Mouse (Mus musculus): Measurements from ENCODE around the gene Slain1. TPM values are rescaled to one million over a fixed set of nuclear protein-coding genes. Genes with fewer than 3 reads are reported as not detected.

The Slain1 gene
- polyA plus RNA-seq, 1 experiment = 92.3 TPM

- Histone ChIP-seq H3K4me3 (replicated peaks; ENCODE audit: insufficient read depth, low read depth, low read length) (no peak overlapping the region), H3K4me1 (ENCODE audit: control insufficient read depth, insufficient read depth, low read length) (peaks cover 11% of the 10 kb centered on the region), H3K27ac (ENCODE audit: insufficient read depth, low read length) (no peak overlapping the region), H3K27me3 (ENCODE audit: control insufficient read depth, insufficient read depth, low read length) (no peaks in the 10 kb centered on the region)
- 98% methylated on average over 6 of the region's 6 CpGs for WGBS
- DNase-seq = no peak
- TF ChIP-seq POLR2A (IDR thresholded peaks at IDR 0.05; ENCODE audit: borderline replicate concordance, insufficient read depth, low read length) (no peak), CTCF (IDR thresholded peaks at IDR 0.05; ENCODE audit: borderline replicate concordance, insufficient read depth, low read depth, low read length) (no peak)
Observed at GRCm38 (mm10) chr14:103699308-103699707, 49.3 kb downstream of the Slain1 start.

- Histone ChIP-seq H3K27ac (ENCODE audit: insufficient read depth, low read length) (no peak overlapping the region), H3K4me3 (replicated peaks; ENCODE audit: insufficient read depth, low read depth, low read length) (no peak overlapping the region), H3K27me3 (ENCODE audit: control insufficient read depth, insufficient read depth, low read length) (no peaks in the 10 kb centered on the region), H3K4me1 (ENCODE audit: control insufficient read depth, insufficient read depth, low read length) (peaks cover 4% of the 10 kb centered on the region; the same call in 1 of the 2 replicates)
- TF ChIP-seq CTCF (IDR thresholded peaks at IDR 0.05; ENCODE audit: borderline replicate concordance, insufficient read depth, low read depth, low read length) (no peak), POLR2A (IDR thresholded peaks at IDR 0.05; ENCODE audit: borderline replicate concordance, insufficient read depth, low read length) (no peak)
- 94% methylated on average over 18 of the region's 18 CpGs for WGBS
- no peak for DNase-seq
Observed at GRCm38 (mm10) chr14:103702516-103702915, 52.5 kb downstream of the Slain1 start.

- no peaks in the 10 kb centered on the region for H3K27me3 ChIP-seq (ENCODE audit: control insufficient read depth, insufficient read depth, low read length)
- TF ChIP-seq CTCF (IDR thresholded peaks at IDR 0.05; ENCODE audit: borderline replicate concordance, insufficient read depth, low read depth, low read length) (no peak), POLR2A (IDR thresholded peaks at IDR 0.05; ENCODE audit: borderline replicate concordance, insufficient read depth, low read length) (no peak)
- DNase-seq = no peak
Observed at GRCm38 (mm10) chr14:103704771-103705170, 54.7 kb downstream of the Slain1 start.

GRCm38 (mm10) chr14:103706347-103706746 lies 56.3 kb downstream of the Slain1 start:
- DNase-seq = no peak
- no peak for TF ChIP-seq CTCF (IDR thresholded peaks at IDR 0.05; ENCODE audit: borderline replicate concordance, insufficient read depth, low read depth, low read length)
- Histone ChIP-seq H3K27ac (ENCODE audit: insufficient read depth, low read length) (no peak overlapping the region), H3K27me3 (ENCODE audit: control insufficient read depth, insufficient read depth, low read length) (no peaks in the 10 kb centered on the region), H3K4me1 (ENCODE audit: control insufficient read depth, insufficient read depth, low read length) (no peaks in the 10 kb centered on the region), H3K4me3 (replicated peaks; ENCODE audit: insufficient read depth, low read depth, low read length) (no peak overlapping the region)
- 91% methylated on average over 6 of the region's 6 CpGs for WGBS

More at GRCm38 (mm10) chr14:103704771-103705170, 54.7 kb downstream of the Slain1 start:
- Histone ChIP-seq H3K4me3 (replicated peaks; ENCODE audit: insufficient read depth, low read depth, low read length) (no peak overlapping the region), H3K27ac (ENCODE audit: insufficient read depth, low read length) (no peak overlapping the region), H3K4me1 (ENCODE audit: control insufficient read depth, insufficient read depth, low read length) (no peaks in the 10 kb centered on the region)
- WGBS = 85% methylated on average over 13 of the region's 13 CpGs

GRCm38 (mm10) chr14:103708601-103709000 lies 58.6 kb downstream of the Slain1 start:
- H3K27me3 ChIP-seq (ENCODE audit: control insufficient read depth, insufficient read depth, low read length) = no peaks in the 10 kb centered on the region
- TF ChIP-seq CTCF (IDR thresholded peaks at IDR 0.05; ENCODE audit: borderline replicate concordance, insufficient read depth, low read depth, low read length) = no peak
- TF ChIP-seq POLR2A (IDR thresholded peaks at IDR 0.05; ENCODE audit: borderline replicate concordance, insufficient read depth, low read length) = no peak
- H3K4me3 ChIP-seq (replicated peaks; ENCODE audit: insufficient read depth, low read depth, low read length) = no peak overlapping the region
- WGBS = 61% methylated on average over 2 of the region's 2 CpGs
- no peak overlapping the region for H3K27ac ChIP-seq (ENCODE audit: insufficient read depth, low read length)
- DNase-seq = no peak
- no peaks in the 10 kb centered on the region for H3K4me1 ChIP-seq (ENCODE audit: control insufficient read depth, insufficient read depth, low read length)

- DNase-seq = no peak
- TF ChIP-seq CTCF (IDR thresholded peaks at IDR 0.05; ENCODE audit: borderline replicate concordance, insufficient read depth, low read depth, low read length) = no peak
- TF ChIP-seq POLR2A (IDR thresholded peaks at IDR 0.05; ENCODE audit: borderline replicate concordance, insufficient read depth, low read length) = no peak
- Histone ChIP-seq H3K4me1 (ENCODE audit: control insufficient read depth, insufficient read depth, low read length) (no peaks in the 10 kb centered on the region), H3K4me3 (replicated peaks; ENCODE audit: insufficient read depth, low read depth, low read length) (no peak overlapping the region), H3K27ac (ENCODE audit: insufficient read depth, low read length) (no peak overlapping the region), H3K27me3 (ENCODE audit: control insufficient read depth, insufficient read depth, low read length) (no peaks in the 10 kb centered on the region)
- 92% methylated on average over 11 of the region's 11 CpGs for WGBS
Observed at GRCm38 (mm10) chr14:103709261-103709660, 59.2 kb downstream of the Slain1 start.

- TF ChIP-seq POLR2A (IDR thresholded peaks at IDR 0.05; ENCODE audit: borderline replicate concordance, insufficient read depth, low read length) (no peak), CTCF (IDR thresholded peaks at IDR 0.05; ENCODE audit: borderline replicate concordance, insufficient read depth, low read depth, low read length) (no peak)
- Histone ChIP-seq H3K27me3 (ENCODE audit: control insufficient read depth, insufficient read depth, low read length) (no peaks in the 10 kb centered on the region), H3K4me3 (replicated peaks; ENCODE audit: insufficient read depth, low read depth, low read length) (no peak overlapping the region), H3K4me1 (ENCODE audit: control insufficient read depth, insufficient read depth, low read length) (no peaks in the 10 kb centered on the region), H3K27ac (ENCODE audit: insufficient read depth, low read length) (no peak overlapping the region)
- DNase-seq = no peak
- WGBS = 94% methylated on average over 5 of the region's 5 CpGs
Observed at GRCm38 (mm10) chr14:103712986-103713385, 63.0 kb downstream of the Slain1 start.

- no peak for TF ChIP-seq POLR2A (IDR thresholded peaks at IDR 0.05; ENCODE audit: borderline replicate concordance, insufficient read depth, low read length)
- peak; percentile 31; the same call in 1 of the 2 replicates for TF ChIP-seq CTCF (IDR thresholded peaks at IDR 0.05; ENCODE audit: borderline replicate concordance, insufficient read depth, low read depth, low read length)
- 41% methylated on average over 5 of the region's 5 CpGs for WGBS
- DNase-seq = no peak
Observed at GRCm38 (mm10) chr14:103717516-103717915, 67.5 kb downstream of the Slain1 start.

More at GRCm38 (mm10) chr14:103717516-103717915, 67.5 kb downstream of the Slain1 start:
- Histone ChIP-seq H3K4me1 (ENCODE audit: control insufficient read depth, insufficient read depth, low read length) (no peaks in the 10 kb centered on the region), H3K4me3 (replicated peaks; ENCODE audit: insufficient read depth, low read depth, low read length) (no peak overlapping the region), H3K27ac (ENCODE audit: insufficient read depth, low read length) (no peak overlapping the region), H3K27me3 (ENCODE audit: control insufficient read depth, insufficient read depth, low read length) (no peaks in the 10 kb centered on the region)
